Mouse (Mus musculus) left cerebral cortex, adult 9 months (tissue): ENCODE data around the gene Eno2.
"Not testable (repeated sequence)": the region's sequence is repeated elsewhere in the genome, so short reads cannot be mapped to it uniquely, and the experiment has no call there.

Source experiments
- DNase-seq, 2 experiments: peaks; one replicate each; pipeline ENCODE4 v3.0.0; 2022; ENCODE audit warnings: low spot score in 2 of 2

Eno2 gene

GRCm38 (mm10) chr6:124769101-124769765 lies at the start of gene Eno2:
Eno2 (minus strand) TSS chr6:124769673.
- peak in 1 of 2 experiments; percentile 68 for DNase-seq

- no peak for DNase-seq
Observed at GRCm38 (mm10) chr6:124817971-124818370, 48.5 kb upstream of the Eno2 start.

GRCm38 (mm10) chr6:124817563-124817962 lies 48.1 kb upstream of the Eno2 start:
- DNase-seq, result no peak

GRCm38 (mm10) chr6:124817125-124817524 lies 47.7 kb upstream of the Eno2 start:
- DNase-seq, result no peak

- no peak for DNase-seq
Observed at GRCm38 (mm10) chr6:124816611-124817010, 47.1 kb upstream of the Eno2 start.

- DNase-seq, result no peak
Observed at GRCm38 (mm10) chr6:124814858-124815774, 45.6 kb upstream of the Eno2 start.

GRCm38 (mm10) chr6:124814448-124814847 lies 45.0 kb upstream of the Eno2 start:
- DNase-seq, result no peak

GRCm38 (mm10) chr6:124813933-124814332 lies 44.5 kb upstream of the Eno2 start, which contains the start of gene Tpi1:
Tpi1 (minus strand) TSS chr6:124814296.
- peak; percentile 71 to 92 for DNase-seq

- DNase-seq, result peak; percentile 65 to 74
Observed at GRCm38 (mm10) chr6:124813496-124813895, 44.0 kb upstream of the Eno2 start.

GRCm38 (mm10) chr6:124812848-124813247 lies 43.4 kb upstream of the Eno2 start:
- DNase-seq, result no peak

- DNase-seq, result no peak
Observed at GRCm38 (mm10) chr6:124811701-124812560, 42.5 kb upstream of the Eno2 start.

GRCm38 (mm10) chr6:124811403-124811665 lies 41.9 kb upstream of the Eno2 start:
- no peak for DNase-seq

GRCm38 (mm10) chr6:124810566-124811402 lies 41.3 kb upstream of the Eno2 start:
- DNase-seq, result not testable (repeated sequence)

- no peak for DNase-seq
Observed at GRCm38 (mm10) chr6:124809775-124810538, 40.5 kb upstream of the Eno2 start.

GRCm38 (mm10) chr6:124809052-124809774 lies 39.7 kb upstream of the Eno2 start:
- DNase-seq, result peak in 1 of 2 experiments; percentile 69

GRCm38 (mm10) chr6:124808358-124809012 lies 39.0 kb upstream of the Eno2 start, which contains the start of gene Spsb2:
Spsb2 (plus strand) TSS chr6:124808661.
- DNase-seq, result peak in 1 of 2 experiments; percentile 38

GRCm38 (mm10) chr6:124807986-124808357 lies 38.5 kb upstream of the Eno2 start:
- DNase-seq, result no peak

GRCm38 (mm10) chr6:124807366-124807765 lies 37.9 kb upstream of the Eno2 start:
- DNase-seq, result peak in 1 of 2 experiments; percentile 47
